Comparison of ENCODE assay signal across 5 mouse cellular contexts in genomic region chr8:110856073-110856472, GRCm38 (mm10). TPM values are rescaled to one million over a fixed set of nuclear protein-coding genes. Genes with fewer than 3 reads are reported as not detected.
DNase-seq lines count a peak whose midpoint lies in the region; TF ChIP-seq lines count a peak whose summit lies in the region.
"Not testable (repeated sequence)": the region's sequence is repeated elsewhere in the genome, so short reads cannot be mapped to it uniquely, and the experiment has no call there.
"Had no signal": no experiment of that assay in that cellular context is flagged by ENCODE, and none has a peak within 500 bp of the region (broad histone marks: within the 10 kb centered on the region; RNA-seq: fewer than 3 reads in every experiment).

No protein-coding gene starts in this region.

- peaks cover 9 to 22% of the 10 kb centered on the region in 2 experiments for H3K4me1 ChIP-seq in CH12.LX (ENCODE audit: control insufficient read depth in 1 of 2, insufficient read depth in 2 of 2)
- not testable (repeated sequence) for H3K4me1 ChIP-seq in MEL (ENCODE audit: control insufficient read depth in 1 of 2, insufficient read depth in 2 of 2, low read length in 2 of 2)

- not testable (repeated sequence) for H3K4me2 ChIP-seq in CH12.LX (ENCODE audit: insufficient read depth, low read depth, poor library complexity, severe bottlenecking)

- H3K27me3 ChIP-seq in CH12.LX (replicated peaks); MEL (ENCODE audit: control insufficient read depth in 1 of 2, insufficient read depth in 2 of 2, low read length in 2 of 2): not testable (repeated sequence)

- not testable (repeated sequence) for TF ChIP-seq CTCF in CH12.LX (conservative IDR thresholded peaks at IDR 0.05 in 1 of 2, IDR thresholded peaks at IDR 0.05 in 1 of 2; ENCODE audit: low read depth in 2 of 2, low read length in 2 of 2); MEL (IDR thresholded peaks at IDR 0.05 in 2 of 3, conservative IDR thresholded peaks at IDR 0.05 in 1 of 3; ENCODE audit: control insufficient read depth in 1 of 3, insufficient read depth in 1 of 3, low read depth in 2 of 3, low read length in 3 of 3, poor library complexity in 1 of 3, severe bottlenecking in 1 of 3)

- not testable (repeated sequence) for H3K9ac ChIP-seq in CH12.LX (ENCODE audit: insufficient read depth, low read depth); MEL (ENCODE audit: control insufficient read depth, low read depth, low read length, poor library complexity, severe bottlenecking)

- H3K9me3 ChIP-seq in CH12.LX (replicated peaks; ENCODE audit: low read length); MEL (replicated peaks; ENCODE audit: insufficient read depth, low read length): not testable (repeated sequence)

- TF ChIP-seq POLR2A in CH12.LX (IDR thresholded peaks at IDR 0.05; ENCODE audit: low read depth, low read length); MEL (IDR thresholded peaks at IDR 0.05; ENCODE audit: control insufficient read depth in 1 of 2, insufficient read depth in 1 of 2, low read depth in 1 of 2, low read length in 2 of 2, poor library complexity in 1 of 2): not testable (repeated sequence)

- dilution Hi-C loops in CH12.LX (cut with MboI; ENCODE audit: extremely low pct_ligation_motif_present, extremely low pct_unique_long_range_greater_than_20kb, low sequenced_read_pairs), result not testable (repeated sequence)

- H3K79me2 ChIP-seq in CH12.LX (replicated peaks; ENCODE audit: control insufficient read depth, extremely low read depth, insufficient read depth, poor library complexity, severe bottlenecking); MEL (ENCODE audit: control insufficient read depth, insufficient read depth, low read length, poor library complexity): not testable (repeated sequence)

- TF ChIP-seq EP300 in CH12.LX (IDR thresholded peaks at IDR 0.05; ENCODE audit: low read length); MEL (IDR thresholded peaks at IDR 0.05; ENCODE audit: low read depth in 1 of 2, low read length in 2 of 2): not testable (repeated sequence)

- H3K27ac ChIP-seq in CH12.LX (ENCODE audit: insufficient read depth, low read depth); MEL (ENCODE audit: control insufficient read depth, low read depth, low read length): not testable (repeated sequence)

- not testable (repeated sequence) for TF ChIP-seq RAD21 in CH12.LX (IDR thresholded peaks at IDR 0.05; ENCODE audit: low read depth, low read length); MEL (IDR thresholded peaks at IDR 0.05; ENCODE audit: low read depth, low read length)

- H3K36me3 ChIP-seq in CH12.LX (replicated peaks in 1 of 2; ENCODE audit: control insufficient read depth in 1 of 2, insufficient read depth in 1 of 2, low read length in 1 of 2), result peaks cover 69 to 81% of the 10 kb centered on the region in 2 experiments
- peaks cover 0 to 33% of the 10 kb centered on the region in 2 experiments; a peak in 2 of 4 replicates for H3K36me3 ChIP-seq in MEL (ENCODE audit: control insufficient read depth in 1 of 2, insufficient read depth in 2 of 2, low read length in 2 of 2)

- H3K4me3 ChIP-seq in CH12.LX (replicated peaks in 1 of 3; ENCODE audit: low read depth in 2 of 3, low read length in 2 of 3, poor library complexity in 1 of 3); MEL (ENCODE audit: control insufficient read depth in 1 of 2, insufficient read depth in 1 of 2, low read depth in 2 of 2, low read length in 2 of 2): not testable (repeated sequence)

- in situ Hi-C loops in CH12.LX (cut with MboI; ENCODE audit: low pct_ligation_motif_present, low pct_unique_long_range_greater_than_20kb, low sequenced_read_pairs), result not testable (repeated sequence)

- DNase-seq in CH12.LX (ENCODE audit: extremely low read depth); MEL (ENCODE audit: low read depth, low spot score): not testable (repeated sequence)

TF ChIP-seq in CH12.LX, 34 proteins besides CTCF, POLR2A, EP300 and RAD21:
- peak; percentile 65; the same call in 1 of the 2 replicates for TF ChIP-seq TBP (conservative IDR thresholded peaks at IDR 0.05; ENCODE audit: low read depth, low read length)
TF ChIP-seq in CH12.LX: peak in this region for 1; not testable (repeated sequence) for 33.

TF ChIP-seq in MEL, 35 proteins besides CTCF, POLR2A, EP300 and RAD21:
- peak; percentile 90 for TF ChIP-seq TBP (IDR thresholded peaks at IDR 0.05; ENCODE audit: low read depth, low read length)

RNA-seq across cellular contexts. Expression of gene Sf3b3, which starts 9.5 kb away (rescaled TPM):
- total RNA-seq in CH12.LX (2012; rRNA removed) (136 and 163 TPM in 2 replicates), CH12.LX (2014; rRNA removed) (137 and 139 TPM in 2 replicates), MEL (2012; rRNA removed) (150 and 170 TPM in 2 replicates)
- polyA plus RNA-seq in CH12.LX (2012; ENCODE audit: insufficient read length, low read depth) (206 and 213 TPM in 2 replicates), MEL (2012; ENCODE audit: insufficient read depth in 1 of 2, insufficient read length in 2 of 2, low read depth in 1 of 2, low replicate concordance in 2 of 2, missing spikeins in 1 of 2) (100 to 1,000 TPM; 167 to 224 TPM)

RNA-seq across cellular contexts. Expression of gene Cog4, which starts 9.7 kb away (rescaled TPM):
- 35.2 and 36.4 TPM in 2 replicates for total RNA-seq in CH12.LX (2012; rRNA removed)
- 24.4 and 27.5 TPM in 2 replicates for total RNA-seq in CH12.LX (2014; rRNA removed)
- 24.9 and 27.5 TPM in 2 replicates for polyA plus RNA-seq in CH12.LX (2012; ENCODE audit: insufficient read length, low read depth)
- 31.7 and 32.1 TPM in 2 replicates for total RNA-seq in MEL (2012; rRNA removed)
- 10 to 100 TPM in 1 of 2 experiments, not detected in 1; 35.3 TPM for polyA plus RNA-seq in MEL (2012; ENCODE audit: insufficient read depth in 1 of 2, insufficient read length in 2 of 2, low read depth in 1 of 2, low replicate concordance in 2 of 2, missing spikeins in 1 of 2)

RNA-seq across cellular contexts. Expression of gene Fuk, which starts 46.2 kb away (rescaled TPM):
- total RNA-seq in CH12.LX (2012; rRNA removed), result 14.3 and 14.4 TPM in 2 replicates
- total RNA-seq in CH12.LX (2014; rRNA removed), result 6.6 and 6.8 TPM in 2 replicates
- 6.4 and 7.0 TPM in 2 replicates for polyA plus RNA-seq in CH12.LX (2012; ENCODE audit: insufficient read length, low read depth)
- 8.3 and 9.1 TPM in 2 replicates for total RNA-seq in MEL (2012; rRNA removed)
- polyA plus RNA-seq in MEL (2012; ENCODE audit: insufficient read depth in 1 of 2, insufficient read length in 2 of 2, low read depth in 1 of 2, low replicate concordance in 2 of 2, missing spikeins in 1 of 2), result 10 to 100 TPM in 1 of 2 experiments, not detected in 1; 10.6 TPM

RNA-seq across cellular contexts. Expression of gene Il34, which starts 50.3 kb away (rescaled TPM):
- total RNA-seq in CH12.LX (2012; rRNA removed) (0.21 TPM in 1 of 2 replicates, not detected in the other), CH12.LX (2014; rRNA removed) (not detected in 2 replicates), MEL (2012; rRNA removed) (0.12 and 0.26 TPM in 2 replicates)
- polyA plus RNA-seq in CH12.LX (2012; ENCODE audit: insufficient read length, low read depth) (not detected in 2 replicates), MEL (2012; ENCODE audit: insufficient read depth in 1 of 2, insufficient read length in 2 of 2, low read depth in 1 of 2, low replicate concordance in 2 of 2, missing spikeins in 1 of 2) (under 1 TPM in 1 of 2 experiments, not detected in 1; 0.18 TPM)
- total RNA-seq: G1E had no signal
- polyA plus RNA-seq: activated CD4-positive, CD25-positive, alpha-beta regulatory T cell, adult 4 months; CD4-positive, CD25-positive, alpha-beta regulatory T cell, adult 4 months; G1E had no signal
